Mouse (Mus musculus) liver (tissue): Measurements from ENCODE around the gene Serpine1.
"Not testable (repeated sequence)": the region's sequence is repeated elsewhere in the genome, so short reads cannot be mapped to it uniquely, and the experiment has no call there.

Source experiments
- DNase-seq: peaks from one replicate; pipeline ENCODE4 v3.0.0-alpha.2; 2020; ENCODE audit warnings: mixed read lengths

Serpine1 gene

DNA sequence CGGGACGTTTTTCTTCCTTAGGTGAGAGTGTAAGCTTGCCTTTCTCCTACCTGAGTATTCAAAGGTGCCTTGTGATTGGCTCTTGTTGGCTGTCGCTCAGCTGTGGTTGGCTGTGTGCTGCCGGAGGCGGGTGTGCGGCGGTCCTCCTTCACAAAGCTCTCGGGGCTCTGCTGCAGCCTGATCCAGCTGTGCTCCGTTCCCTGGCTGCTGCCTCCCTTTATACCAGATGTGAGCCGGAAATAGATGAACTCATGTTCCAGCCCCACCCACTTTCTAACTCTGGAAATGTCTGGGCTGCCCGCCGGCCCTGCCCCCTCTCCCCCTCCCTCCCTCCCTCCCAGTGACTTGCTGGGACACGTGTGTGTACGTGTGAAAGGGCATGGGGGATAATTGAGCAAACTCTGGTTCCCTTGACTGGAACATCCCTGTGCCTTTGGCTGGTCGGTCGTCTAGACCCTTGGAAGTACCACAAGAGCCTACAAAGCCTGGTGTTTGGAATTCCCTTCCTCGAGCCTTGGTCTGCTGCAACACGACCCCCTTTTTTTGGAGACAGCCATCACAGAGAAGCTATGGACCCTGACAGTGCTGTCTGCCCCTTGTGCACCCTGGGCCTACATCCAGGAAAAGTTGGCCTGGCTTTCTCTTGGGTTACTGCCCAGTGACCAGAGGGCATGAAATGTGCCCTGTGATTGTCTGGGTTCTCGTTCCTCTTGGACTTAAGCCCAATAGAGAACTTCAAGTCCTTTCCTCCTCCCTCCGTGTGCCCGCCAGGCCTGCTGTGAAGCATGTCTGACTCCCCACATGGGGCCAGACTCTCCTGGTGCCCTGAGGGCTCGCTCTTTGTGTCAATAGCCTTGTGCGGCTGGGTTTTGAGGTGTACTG, at the start of gene Serpine1:
Serpine1 (minus strand) TSS at position 190 of the 882 bp plus-strand sequence.
- peak; percentile 70 for DNase-seq

DNA sequence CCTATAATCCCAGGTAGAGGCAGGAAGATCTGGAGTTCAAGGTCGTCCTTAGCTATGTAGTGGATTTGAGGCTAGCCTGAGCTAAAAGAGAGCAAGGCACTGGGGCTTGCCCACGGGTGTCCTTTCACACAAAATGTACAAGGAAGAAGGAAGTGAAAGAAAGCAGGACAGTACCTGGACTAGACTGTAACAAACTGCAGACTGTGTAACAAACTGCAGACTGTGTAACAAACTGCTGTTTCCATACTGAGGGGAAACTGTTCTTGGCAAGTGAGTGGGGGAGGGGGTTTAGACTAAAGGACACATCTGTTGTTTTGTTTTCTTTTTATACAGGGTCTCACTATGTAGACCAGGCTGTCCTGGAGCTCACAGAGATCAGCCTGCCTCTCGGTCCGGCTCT, 49.2 kb upstream of the Serpine1 start:
- no peak for DNase-seq

DNA sequence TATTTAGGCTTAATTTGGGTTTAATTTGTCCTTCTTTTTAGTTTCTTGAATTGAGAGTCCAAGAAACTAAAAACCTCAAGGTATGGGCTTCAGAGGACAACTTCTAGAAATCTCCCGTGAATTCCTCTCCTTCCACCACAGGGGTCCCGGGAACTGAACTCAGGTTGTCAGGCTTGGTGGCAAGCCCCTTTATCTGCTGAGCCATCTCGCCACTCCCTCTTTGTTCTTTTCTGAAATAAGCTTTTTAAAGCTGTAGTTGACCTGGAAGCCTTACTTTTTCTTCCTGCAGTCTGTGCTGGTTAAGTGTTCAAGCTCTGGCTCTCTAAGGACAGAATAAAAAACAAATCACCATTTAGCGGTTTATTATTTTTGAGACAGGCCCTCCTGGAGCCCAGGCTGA, 46.8 kb upstream of the Serpine1 start:
- no peak for DNase-seq

DNA sequence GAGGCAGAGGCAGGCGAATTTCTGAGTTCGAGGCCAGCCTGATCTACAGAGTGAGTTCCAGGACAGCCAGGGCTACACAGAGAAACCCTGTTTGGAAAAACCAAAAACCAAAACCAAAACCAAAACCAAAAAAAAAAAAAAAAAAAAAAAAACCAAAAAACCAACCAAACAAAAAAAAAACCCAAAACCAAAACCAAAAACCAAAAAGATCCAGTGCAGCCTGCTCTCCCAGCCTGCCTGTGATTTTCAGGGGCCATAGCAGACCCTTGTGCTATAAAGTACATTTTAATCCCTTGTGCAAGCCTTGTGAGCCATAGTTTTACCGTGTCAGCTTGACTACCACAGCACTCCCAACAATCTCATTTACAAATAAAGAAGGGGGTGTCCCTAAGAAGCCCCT, 45.9 kb upstream of the Serpine1 start:
- DNase-seq, result not testable (repeated sequence)

DNA sequence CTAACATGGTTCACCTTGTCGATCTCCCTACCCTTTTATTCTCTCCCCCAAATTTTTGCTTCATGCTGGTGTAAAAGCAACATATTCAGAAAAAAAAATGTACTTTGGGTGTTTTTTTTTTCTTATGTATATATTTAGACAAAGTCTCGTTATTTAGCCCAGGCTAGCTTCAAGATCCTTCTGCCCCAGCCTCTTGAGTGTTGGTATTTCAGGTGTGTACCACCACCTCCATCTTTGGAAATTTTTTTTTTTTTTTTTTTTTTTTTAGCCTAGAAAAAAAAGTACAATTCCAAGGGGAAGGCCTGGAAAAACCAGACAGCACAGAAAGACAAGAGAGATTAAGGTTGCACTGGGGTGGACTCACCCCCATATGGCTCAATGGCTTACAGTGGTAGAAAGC, 44.9 kb upstream of the Serpine1 start:
- no peak for DNase-seq

DNA sequence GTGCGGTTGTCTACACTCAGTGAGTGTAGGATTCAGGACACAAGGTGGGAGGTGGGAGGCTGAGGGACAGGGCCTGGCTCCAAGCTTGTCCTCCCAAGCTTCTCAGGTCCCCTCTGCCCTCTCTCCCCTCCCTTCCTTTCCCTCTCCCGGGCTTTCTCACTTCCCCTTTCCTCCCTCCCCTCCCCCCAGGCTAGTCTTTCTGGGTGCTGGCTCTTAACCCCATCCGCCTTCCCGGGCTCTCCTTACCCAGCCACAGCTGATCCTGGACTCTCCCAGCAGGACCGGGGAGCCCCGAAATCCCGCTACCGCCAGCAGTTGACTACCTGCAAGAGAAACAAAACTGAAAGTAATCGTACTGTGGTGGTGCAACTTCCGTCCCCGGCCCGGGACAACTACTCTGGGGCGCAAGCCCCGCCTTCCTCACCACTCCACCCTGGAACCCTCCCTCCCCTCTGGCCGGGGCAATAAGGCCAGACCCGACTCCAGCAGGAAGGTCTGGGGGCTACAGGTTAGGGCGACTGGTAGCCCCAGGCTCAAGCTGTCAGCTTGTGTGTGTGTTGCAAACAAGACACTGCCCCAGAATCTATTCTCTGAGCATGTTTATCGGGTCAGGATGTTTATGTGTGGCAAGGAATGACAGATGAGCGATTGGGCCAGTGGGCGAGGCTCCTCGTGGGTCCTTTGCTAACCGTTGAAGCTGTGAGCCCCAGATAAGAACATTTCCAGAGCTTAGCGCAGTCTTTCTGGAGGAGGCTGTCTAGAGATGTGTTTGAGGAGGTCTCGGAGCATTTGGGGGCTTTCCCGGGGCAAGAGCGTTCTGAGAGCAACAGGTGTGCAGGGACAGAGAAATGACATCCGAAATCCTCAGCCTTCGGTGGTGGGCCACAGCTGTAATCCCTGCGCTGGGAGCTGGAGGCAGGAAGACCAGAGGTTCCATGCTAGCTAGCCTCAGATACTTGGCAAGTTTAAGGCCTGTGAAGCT, 44.1 kb upstream of the Serpine1 start, which contains the start of gene Trim56:
Trim56 (minus strand) TSS at position 344 of the 982 bp plus-strand sequence.
- DNase-seq, result peak; percentile 88

DNA sequence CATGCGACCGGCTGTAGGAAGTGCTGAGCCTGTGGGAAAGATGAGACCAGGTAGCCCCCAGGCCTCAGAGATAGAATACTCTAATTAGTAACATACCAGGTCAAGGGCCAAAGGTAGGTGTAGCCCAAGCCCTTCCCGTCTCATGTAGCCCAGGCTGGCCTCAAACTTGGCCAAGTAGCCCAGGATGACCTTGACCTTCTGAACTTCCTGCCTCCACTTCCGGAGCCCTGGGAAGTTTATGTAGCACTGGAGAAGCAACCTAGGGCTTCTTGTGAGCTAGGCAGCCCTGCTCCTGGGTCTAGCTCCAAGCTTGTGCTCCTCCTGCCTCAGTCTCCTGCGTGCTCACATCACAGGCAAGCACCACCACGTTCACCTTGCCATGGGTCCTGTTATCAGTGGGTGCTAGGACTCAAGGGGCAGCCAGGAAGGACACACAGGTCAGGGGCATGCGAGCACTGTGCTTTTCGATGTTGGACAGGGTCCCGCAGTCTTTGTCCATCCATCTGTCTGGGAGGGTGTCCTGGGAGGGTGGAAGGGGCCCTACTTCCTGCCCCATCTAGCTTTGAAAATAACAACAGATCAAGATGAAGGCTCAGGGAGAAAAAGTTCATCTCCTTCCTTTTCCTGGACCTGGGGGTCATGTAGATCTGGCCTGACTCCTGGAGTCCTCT, 43.0 kb upstream of the Serpine1 start:
- no peak for DNase-seq

DNA sequence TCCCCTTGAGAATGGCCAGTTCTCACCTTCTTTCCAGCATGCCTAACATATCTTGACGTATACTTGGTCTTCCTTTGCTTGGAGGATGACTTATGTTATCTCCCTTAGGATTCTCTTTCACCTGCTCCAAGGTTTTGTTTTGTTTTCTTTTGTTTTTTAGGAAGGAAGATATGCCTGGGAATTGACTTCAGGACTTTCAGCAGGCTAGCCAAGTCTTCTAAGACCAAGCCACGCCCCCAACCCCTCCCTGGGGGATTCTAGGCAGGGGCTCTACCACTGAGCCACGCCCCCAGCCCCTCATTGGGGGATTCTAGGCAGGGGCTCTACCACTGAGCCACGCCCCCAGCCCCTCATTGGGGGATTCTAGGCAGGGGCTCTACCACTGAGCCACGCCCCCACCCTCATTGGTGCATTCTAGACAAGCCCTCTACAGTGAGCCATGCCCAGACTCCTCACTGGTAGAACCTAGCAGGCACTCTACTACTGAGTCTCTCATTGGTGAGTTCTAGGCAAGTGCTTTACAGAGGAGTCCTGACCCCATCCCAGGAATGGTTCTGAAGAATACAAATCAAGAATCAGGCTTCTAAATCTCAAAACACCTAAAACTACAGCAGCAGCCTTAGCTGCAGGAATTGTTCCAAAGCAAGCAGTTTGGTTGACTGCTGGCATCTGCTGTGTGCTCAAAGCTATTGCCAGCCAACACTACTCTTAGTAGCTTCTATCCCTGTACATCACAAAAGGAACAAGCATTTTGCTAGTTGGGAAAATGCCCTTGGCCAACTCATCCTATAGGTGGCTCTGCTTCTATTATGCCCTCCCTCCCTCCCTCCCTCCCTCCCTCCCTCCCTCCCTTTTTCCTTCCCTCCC, 39.7 kb upstream of the Serpine1 start:
- no peak for DNase-seq

DNA sequence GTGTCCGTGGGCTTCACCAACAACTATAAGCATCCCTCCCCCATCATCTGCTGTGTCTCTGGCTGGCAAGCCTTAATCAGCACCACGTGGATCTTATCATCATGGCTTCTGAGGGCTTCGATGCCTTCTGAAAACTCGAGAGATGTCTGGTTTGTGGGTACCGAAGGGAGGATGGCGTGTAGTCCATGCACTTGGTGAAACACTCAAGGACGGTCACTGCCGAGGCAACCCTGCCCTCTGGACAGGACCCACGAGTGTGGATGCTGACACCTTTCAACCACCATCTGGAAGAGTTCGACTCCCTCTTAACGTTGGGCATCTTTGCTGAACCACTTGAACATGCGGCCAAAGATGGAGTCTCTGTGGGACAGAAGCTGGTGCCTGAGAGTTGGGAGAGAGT, 38.8 kb upstream of the Serpine1 start:
- DNase-seq, result no peak

DNA sequence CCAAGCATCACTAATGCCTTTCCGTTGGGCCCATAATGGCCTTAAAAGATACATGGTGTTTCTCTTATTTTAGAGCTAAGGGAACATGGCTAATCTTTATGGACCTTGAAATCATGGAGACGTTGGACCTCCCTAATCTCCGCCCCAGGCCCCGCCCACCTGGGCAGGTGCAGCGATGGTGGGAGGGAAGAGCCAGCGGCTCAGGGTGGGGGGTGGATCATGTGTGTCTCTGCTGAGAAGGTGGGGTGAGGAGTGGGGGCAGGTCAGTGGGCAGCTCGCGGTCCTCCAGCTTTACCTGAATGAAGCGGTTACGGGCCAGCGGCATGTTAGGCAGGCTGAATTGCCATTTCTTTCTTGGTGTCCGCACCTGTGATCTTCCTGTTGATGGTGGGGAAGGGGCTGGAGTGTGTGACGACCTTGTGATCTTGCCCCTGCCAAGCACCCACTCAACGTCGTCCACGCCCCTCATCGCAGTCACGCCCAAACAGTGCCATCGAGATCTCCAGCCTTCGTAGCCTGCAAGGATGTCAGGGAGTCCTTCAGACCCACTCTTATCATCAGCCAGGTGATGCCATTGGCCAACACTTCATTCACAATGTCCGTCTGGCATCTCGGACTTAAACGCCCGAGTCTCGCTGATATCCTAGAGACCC, 38.0 kb upstream of the Serpine1 start:
- no peak for DNase-seq

DNA sequence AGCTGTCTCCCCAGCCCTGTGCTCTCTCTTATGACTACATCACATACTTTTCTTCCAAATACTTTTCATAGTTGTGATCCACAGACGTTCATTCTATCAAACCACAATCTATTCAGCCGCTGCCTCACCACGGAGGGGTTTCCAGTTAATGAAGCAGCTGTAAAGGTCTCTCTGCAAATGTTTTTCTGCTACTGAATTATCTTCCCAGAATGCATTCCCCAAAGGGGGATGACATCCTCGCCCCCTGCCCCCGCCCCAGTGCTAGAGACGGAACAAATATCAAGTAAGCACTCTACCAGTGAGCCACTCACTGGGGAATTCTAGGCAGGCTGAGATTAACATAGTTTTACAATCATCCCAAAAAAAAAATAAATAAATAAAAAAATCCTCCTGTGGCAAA, 36.0 kb upstream of the Serpine1 start:
- no peak for DNase-seq

DNA sequence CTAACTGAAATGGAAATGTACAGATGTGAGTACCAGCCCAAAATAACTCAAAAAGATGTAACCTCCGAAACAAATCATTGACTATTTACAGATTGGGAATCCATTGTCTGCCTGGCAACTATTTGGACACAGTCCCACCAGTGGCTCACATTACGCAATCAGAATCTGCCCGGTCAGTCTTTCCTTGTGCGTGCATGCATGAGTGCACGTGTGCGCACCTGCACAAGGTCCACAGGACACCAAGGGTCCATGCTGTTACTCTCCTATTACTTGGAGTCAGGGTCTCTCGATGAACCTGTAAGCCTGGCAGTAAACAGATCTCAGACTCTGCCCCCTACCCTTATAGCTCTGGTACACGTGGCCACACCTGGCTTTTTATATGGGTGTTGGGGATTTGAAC, 35.6 kb upstream of the Serpine1 start:
- DNase-seq, result no peak

DNA sequence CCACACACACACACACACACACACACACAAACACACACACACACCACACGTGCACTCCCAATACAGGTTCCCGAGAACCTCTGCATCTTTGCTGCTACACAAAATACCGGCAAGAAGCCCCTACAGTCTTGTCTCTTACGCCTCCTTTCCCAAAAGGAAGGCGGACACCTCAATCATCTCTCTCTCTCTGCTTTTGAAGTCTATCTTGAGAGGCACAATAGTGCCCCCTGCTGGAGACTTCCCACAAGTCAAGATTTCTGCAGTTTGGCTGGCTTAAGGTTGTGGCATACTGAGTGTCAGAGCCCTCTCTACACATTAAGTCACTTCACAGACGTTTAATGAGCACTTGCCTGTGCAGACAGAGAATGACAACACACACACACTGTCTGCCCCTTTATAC, 35.0 kb upstream of the Serpine1 start:
- DNase-seq, result peak; percentile 88

DNA sequence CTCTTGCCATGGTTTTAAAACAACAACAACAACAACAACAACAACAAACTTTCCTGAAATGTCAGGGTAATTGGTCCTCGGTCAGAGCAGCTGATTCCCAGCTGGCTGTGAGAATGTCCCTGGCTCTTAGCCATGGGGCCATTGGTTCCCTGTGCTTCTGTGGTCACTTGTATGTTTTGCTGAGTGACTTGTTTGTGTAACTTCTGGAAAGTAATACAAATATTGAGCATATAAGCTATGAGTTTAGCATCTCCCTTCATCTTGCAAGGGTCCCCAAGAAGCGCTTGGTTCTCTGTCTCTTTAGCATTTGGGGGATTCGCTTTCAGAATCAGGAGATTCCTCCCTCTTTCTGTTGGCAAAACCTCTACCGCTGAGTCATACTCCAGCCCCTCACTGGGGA, 34.4 kb upstream of the Serpine1 start:
- no peak for DNase-seq

DNA sequence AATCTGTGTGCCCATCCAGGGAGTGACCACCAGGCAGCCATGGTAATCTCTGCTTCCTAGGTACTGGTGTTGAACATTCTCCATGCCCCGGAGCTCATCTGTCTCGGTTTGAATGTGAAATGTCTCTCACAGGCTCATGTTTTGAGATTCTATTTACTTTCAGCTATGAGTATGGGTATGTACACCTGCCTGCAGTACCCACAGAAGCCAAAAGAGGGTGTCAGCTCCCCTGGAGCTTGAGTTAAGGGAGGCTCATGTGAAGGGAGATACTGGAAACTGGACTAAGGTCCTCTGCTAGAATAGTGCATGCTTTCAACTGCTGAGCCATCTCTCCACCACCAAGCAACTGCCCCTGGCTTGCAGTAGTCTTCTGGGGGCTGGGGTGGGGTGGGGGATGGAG, 31.9 kb upstream of the Serpine1 start:
- peak; percentile 71 for DNase-seq

DNA sequence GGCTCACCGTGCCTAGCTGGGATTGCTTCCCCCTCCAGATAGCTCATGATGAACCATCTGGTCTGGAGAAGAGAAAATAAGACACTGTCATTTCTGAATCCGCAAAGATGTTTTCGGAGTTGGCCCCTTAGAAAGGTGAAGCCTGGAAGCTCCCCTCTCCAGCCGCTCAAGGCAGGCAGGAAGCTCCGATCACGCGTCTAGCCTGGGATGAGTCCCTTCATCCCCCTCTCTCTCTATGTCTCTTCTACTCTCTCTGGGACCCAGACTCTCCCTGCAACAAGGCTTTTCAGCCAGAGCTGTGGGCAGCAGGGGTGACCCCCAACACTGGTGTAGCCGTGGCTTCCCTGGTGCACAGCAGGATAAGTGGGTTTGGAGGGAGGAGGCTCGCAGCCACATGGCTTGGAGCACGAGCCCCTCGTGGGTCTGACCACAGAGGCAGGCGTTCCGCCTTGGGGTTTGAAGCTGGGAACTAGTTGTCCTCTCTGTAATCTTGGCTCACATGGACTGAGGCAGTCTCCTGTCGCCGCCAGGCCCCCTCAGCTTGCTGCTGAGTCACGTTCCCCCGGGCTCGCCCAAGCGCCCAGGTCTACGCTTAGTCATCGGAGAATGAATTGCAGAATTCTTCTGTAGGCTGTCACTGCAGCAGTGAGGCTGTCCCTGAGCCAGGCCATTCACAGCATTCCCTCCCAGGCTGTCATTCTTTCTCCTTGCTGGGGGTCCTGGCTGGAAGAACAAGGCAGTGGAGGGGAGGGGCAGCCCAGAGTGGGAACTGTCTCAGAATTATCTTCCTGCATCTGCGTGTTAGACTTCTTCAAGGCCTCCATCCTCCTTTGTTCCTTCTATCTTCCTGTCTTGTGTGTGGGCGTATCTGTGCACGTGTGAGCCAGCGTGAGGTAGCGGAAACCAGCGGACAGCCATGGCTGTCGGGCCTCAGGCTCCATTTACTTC, 30.8 kb upstream of the Serpine1 start:
- DNase-seq, result peak; percentile 94

DNA sequence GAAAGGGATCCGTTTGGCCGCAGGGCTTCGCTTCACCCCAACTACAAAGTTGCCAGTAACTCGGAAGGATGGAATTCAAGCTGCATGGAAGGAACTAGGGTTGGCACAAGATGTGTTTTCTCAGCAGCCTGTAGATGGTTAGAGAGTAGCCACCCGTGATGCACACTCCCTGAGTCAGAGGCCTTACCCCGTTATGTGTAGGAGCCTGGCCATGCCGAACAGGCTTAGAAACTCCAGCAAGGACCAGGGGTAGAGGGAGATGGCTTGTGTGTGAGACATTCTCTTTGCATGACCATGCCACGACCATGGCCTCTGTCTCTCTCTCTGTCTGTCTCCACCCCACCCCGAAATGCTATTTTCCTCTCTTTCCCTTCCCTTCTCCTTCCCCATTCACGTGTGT, 30.0 kb upstream of the Serpine1 start:
- DNase-seq, result no peak

DNA sequence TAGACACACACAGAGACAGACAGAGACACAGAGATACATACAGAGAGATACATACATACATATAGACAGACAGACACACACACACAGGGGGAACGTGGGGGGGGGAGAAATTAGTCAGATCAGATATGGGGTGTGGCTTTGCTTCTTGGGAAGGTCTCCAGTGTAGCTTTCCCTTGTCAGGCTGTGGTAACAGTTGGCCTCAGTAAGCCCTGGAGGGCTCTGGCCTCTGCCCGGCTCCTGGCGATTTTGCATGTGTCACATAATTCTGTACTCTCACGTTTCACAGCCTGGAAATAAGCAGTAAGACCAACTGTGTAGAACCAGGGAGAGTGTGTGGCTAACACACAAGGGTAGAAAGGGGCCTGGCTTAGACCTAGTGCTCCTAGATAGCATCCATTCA, 28.6 kb upstream of the Serpine1 start:
- DNase-seq, result no peak

DNA sequence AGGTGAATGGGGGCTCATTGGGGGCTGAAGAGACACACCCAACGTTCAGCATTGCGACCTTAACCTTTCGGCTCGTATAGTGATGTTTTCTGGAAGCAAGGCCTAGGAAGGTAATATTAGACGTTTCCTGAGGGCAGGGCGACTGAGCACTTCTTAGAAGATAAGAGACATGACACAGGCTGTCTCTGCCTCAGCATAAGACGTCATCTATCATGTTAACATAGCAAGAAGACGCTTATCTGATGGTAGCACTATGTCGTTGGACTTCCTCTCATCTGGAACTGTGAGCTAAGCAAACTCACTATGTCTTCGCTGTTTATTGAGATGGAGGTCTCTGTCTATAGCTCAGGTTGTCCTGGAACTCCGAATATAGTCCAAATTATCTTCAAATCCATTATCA, 26.4 kb upstream of the Serpine1 start:
- peak; percentile 59 for DNase-seq

DNA sequence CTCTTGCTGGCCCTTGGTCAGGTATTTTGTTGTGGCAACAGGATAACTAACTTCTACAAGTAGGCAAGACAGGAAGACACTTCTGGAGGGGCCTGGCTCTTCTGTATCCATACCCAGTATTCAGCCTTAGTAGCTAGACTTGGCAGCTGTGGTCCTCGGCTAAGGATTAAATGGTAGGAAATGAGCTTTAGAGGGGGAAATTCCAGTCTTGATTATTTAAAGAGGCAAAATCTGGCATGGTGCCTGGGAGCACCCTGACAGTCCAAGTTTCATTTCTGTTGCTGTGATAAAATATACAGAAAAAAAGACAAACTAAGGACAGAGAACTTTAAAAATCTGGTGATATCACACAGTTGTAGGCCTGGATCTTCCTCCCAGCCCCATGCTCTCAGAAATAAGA, 24.0 kb upstream of the Serpine1 start:
- DNase-seq, result no peak
